In the genomic region with DNA sequence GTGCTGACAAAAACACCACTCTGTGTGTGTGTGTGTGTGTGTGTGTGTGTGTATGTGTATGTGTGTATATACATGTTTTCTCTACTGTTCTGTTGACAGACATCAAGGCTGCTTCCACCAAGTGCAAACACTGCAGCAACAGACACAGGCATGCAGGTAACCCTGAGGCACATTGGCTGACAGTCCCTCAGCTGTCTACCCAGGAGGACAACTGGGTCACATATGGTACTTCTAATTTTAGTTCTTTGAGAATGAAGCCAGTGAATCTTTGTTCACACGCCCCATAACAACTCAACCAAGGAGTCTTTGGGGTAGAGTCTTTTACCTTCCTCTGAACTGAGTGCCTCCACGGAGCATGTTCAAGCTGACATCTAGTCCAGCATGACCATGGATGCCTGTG, we compare ENCODE assay signal across 20 mouse cellular contexts.
DNase-seq lines count a peak whose midpoint lies in the region; ATAC-seq and TF ChIP-seq lines count a peak whose summit lies in the region.
"Had no signal": no experiment of that assay in that cellular context is flagged by ENCODE, and none has a peak within 500 bp of the region (broad histone marks: within the 10 kb centered on the region; RNA-seq: fewer than 3 reads in every experiment).

No protein-coding gene starts in this region.

- peak; percentile 45 for DNase-seq in brain, adult 2 months (ENCODE audit: low read depth, low spot score)
- peak; percentile 11 to 21 for DNase-seq in cerebellum, adult 18-20 months
- DNase-seq in cerebellum, adult 9-11 months: peak; percentile 38
- DNase-seq in cerebellum, postnatal 36 days: peak; percentile 40 to 52
- no peak for DNase-seq in left cerebral cortex, adult 2 months (ENCODE audit: extremely low spot score in 1 of 2, low spot score in 2 of 2)
- DNase-seq: adrenal gland, adult 8-10 months; forebrain, postnatal 0 days; gastrocnemius, postnatal 36 days; heart, adult 11 months; heart, postnatal 10 days; heart, postnatal 4 days; kidney, adult 18-20 months had no signal

- H3K27me3 ChIP-seq in heart, embryonic 12.5 days (replicated peaks): no peaks in the 10 kb centered on the region
- H3K27me3 ChIP-seq: forebrain, embryonic 13.5 days; hindbrain, embryonic 12.5 days had no signal

- H3K4me2 ChIP-seq in heart, embryonic 12.5 days: no peak overlapping the region
- H3K4me2 ChIP-seq: forebrain, embryonic 13.5 days; hindbrain, embryonic 12.5 days had no signal

- H3K9me3 ChIP-seq in heart, embryonic 12.5 days (replicated peaks): peaks cover 37% of the 10 kb centered on the region

- TF ChIP-seq CTCF in left cerebral cortex, adult 2 months (IDR thresholded peaks at IDR 0.05): no peak

- no peak overlapping the region for H3K9ac ChIP-seq in heart, embryonic 12.5 days
- H3K9ac ChIP-seq: forebrain, embryonic 13.5 days; forebrain, postnatal 0 days; hindbrain, embryonic 12.5 days had no signal

- WGBS in heart, embryonic 12.5 days: 76% methylated on average over 2 of the region's 2 CpGs

- no peak overlapping the region for H3K27ac ChIP-seq in left cerebral cortex, adult 2 months
- H3K27ac ChIP-seq in heart, embryonic 12.5 days (ENCODE audit: poor library complexity, severe bottlenecking): no peak overlapping the region
- H3K27ac ChIP-seq: embryonic facial prominence, embryonic 10.5 days; forebrain, embryonic 13.5 days; hindbrain, embryonic 12.5 days had no signal

- intact Hi-C loops in left cerebral cortex, adult 2 months (cut with DNase I): no loop called here

- H3K4me3 ChIP-seq in left cerebral cortex, adult 2 months: no peak overlapping the region
- no peak overlapping the region for H3K4me3 ChIP-seq in heart, embryonic 12.5 days
- H3K4me3 ChIP-seq: embryonic facial prominence, embryonic 10.5 days; forebrain, embryonic 13.5 days; hindbrain, embryonic 12.5 days had no signal

- no peak for ATAC-seq in CD4-positive, CD25-positive, alpha-beta regulatory T cell, adult 4 months
- no peak for ATAC-seq in heart, embryonic 12.5 days (ENCODE audit: insufficient number of reproducible peaks, low FRiP score)
- ATAC-seq: forebrain, embryonic 13.5 days; forebrain, postnatal 0 days; hindbrain, embryonic 16.5 days; inflammation-experienced regulatory T-cells, adult 6 months had no signal

- H3K4me1 ChIP-seq in heart, embryonic 12.5 days (replicated peaks): no peaks in the 10 kb centered on the region
- H3K4me1 ChIP-seq: embryonic facial prominence, embryonic 10.5 days; forebrain, embryonic 13.5 days; hindbrain, embryonic 12.5 days had no signal

- H3K36me3 ChIP-seq in heart, embryonic 12.5 days: no peaks in the 10 kb centered on the region
- H3K36me3 ChIP-seq: embryonic facial prominence, embryonic 10.5 days; G1E; hindbrain, embryonic 12.5 days had no signal

Comparison
In these comparisons a context has a peak if more than half of its experiments do, and no peak if none do; other contexts are left out.
1. DNase-seq: peak in brain, adult 2 months (single experiment), cerebellum, adult 18-20 months (2 of 2), cerebellum, adult 9-11 months (single experiment) and cerebellum, postnatal 36 days (2 of 2); none in left cerebral cortex, adult 2 months (0 of 2).